Mouse (Mus musculus) neutrophil, adult 5-6 weeks (primary cell): ENCODE data around the gene Sept12. TPM values are rescaled to one million over a fixed set of nuclear protein-coding genes. Genes with fewer than 3 reads are reported as not detected.
A peak's percentile ranks its signal among the peaks of the same experiment; 100 is the strongest.

Experiments
- ATAC-seq: fragments of 151-379, 151-347 bp; 2 replicates; pipeline ENCODE4 v1.8.0; 2017; ENCODE audit warnings: mild to moderate bottlenecking, moderate TSS enrichment; ENCODE audit not compliant: insufficient number of reproducible peaks, poor library complexity, low FRiP score, severe bottlenecking; ENCODE audit errors: extremely low read depth
- total RNA-seq: library from RNA; stranded (forward); fragments of 200-1000 nt; gene quantifications from 2 replicates; pipeline ENCODE4 v1.2.3, GENCODE M21; 2017

The Sept12 gene
- total RNA-seq, 1 experiment from 2014 or later: not detected

GRCm38 (mm10) chr16:4942868-4943267 lies 54.8 kb downstream of the Sept12 start:
- ATAC-seq: no peak

DNA sequence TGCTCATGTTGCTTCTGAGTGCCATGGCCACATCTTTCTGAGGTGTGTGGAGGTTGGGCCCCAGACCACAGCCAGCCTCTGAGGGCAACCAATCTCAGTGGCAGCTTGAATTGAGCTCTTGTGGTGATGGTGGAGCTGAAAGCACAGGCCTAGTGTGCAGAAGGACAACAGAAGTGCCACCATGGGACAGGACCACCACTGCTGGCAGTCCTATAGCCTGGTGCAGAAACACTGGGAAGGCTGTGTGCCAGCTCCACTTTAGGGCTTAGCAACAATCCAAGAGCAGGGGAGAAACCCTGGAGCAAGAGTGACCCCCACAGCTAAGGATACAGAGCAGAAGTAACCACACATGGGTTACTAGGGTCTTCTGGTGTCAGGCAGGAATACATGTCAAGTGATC lies 56.6 kb downstream of the Sept12 start:
- ATAC-seq: no peak

DNA sequence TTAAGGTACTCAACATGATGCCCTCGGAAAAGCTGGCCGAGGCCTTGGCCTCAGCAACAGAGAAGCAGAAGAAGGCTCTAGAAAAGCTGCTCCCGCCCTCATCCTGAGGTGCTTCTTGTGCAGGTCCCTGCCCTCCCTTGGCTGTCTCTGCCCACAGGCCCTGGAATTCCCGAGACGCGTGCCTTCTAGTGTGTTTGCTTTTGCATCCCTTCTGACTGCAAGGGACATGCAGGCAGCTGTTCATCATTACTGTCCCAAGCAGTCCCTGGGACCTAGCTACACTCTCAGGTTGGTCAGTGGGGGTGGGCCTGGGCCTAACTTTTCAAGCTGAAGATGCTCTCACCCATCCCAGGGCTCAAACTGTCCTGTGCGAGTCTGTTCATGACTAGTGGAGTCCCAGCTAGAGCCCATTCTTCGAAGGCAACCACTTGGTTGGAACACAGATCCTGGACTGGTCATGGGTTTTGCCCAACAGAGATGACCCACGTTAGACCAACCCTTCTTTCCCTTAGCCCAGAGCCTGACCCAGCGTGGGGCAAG lies 57.3 kb downstream of the Sept12 start:
- ATAC-seq: no peak

- no peak for ATAC-seq
Observed at GRCm38 (mm10) chr16:4939412-4939811, 58.2 kb downstream of the Sept12 start.

DNA sequence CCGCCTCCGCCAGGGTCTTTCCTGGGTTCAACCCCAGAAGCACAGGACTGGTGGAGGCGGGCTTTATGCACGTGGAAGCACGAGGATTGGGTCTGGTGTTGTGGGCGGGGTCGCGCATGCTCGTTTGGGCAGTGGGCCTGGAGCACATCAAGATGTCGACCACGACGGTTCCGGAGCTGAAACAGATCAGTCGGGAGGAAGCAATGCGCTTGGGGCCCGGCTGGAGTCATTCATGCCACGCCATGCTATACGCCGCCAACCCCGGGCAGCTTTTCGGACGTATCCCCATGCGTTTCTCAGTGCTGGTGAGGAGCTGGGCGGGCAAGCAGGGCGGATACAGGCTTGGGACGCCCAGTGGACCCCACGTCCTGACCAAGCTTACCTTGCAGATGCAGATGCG lies 58.7 kb downstream of the Sept12 start:
- ATAC-seq: peak; percentile 81

DNA sequence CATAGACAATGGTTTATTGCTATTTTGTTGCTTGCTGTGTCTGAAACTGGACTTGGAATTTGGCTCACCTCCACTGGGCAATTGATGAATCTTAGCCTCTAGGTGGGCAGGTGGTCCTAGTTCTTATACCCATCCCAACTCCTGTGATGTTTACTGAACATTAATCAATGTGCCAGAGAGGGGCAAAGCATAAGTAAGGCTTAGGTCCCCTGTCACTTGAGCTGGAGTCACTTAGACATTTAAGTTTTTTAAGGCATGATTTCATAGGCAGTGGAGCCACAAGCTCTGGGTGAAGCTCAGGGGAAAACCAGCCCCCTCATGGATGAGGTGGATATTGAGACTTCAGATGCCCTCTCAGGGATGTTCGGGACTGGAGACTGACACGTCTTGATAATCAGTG lies 59.2 kb downstream of the Sept12 start, which contains the start of gene Nudt16l1:
Gene Nudt16l1 (plus strand): TSS at position 301 of the 400 bp plus-strand sequence.
- no peak for ATAC-seq

DNA sequence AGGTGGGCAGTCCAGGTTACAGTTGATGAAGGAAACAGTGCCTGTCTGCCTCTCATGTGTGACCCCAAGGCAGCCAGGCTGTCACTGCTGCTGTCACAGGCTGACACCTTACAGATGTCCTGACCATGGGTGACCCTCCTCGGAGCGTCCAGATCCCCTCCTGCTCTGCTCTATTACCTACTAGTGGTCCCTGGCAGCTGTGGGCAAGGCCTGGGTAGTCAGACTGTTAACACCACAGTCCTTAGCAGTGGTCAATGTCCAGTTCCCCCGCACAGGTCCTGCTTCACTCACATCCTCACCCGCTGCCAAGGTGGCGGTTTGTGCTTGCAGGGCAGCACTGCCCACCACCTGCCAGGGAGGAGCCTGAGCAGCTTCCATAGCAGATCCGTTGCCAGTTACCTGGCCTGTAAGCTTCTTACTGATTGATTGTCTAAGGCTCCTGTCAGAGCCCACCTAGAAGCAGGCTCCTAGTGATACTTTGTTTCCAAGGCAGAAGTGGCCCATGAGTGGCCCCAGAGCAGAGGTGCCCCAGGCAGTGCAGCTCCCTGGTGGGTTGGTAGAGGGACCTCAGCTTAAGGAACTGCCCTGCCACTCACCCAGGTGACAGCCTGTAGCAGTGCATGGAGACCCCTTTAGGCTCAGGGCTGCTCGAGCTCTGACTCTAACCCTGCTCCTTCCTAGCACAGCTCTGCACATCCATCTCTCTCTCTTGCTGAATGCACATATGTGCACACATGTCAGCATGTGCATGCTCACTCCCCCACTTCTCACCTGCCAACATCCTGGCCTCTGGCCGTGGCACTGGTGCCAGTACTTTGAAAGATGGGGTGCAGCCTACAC lies 60.1 kb downstream of the Sept12 start:
- no peak for ATAC-seq

Other genes starting within 250 kb of the Sept12 start
- gene Cdip1, start 207.6 kb downstream of the Sept12 start, total RNA-seq: 22.6 and 23.4 TPM in 2 replicates
- 0.58 and 2.6 TPM in 2 replicates for gene 4930562C15Rik, start 162.4 kb downstream of the Sept12 start, total RNA-seq
- 33.1 and 36.3 TPM in 2 replicates for gene Ubald1, start 117.5 kb downstream of the Sept12 start, total RNA-seq
- gene Mgrn1, start 111.6 kb downstream of the Sept12 start, total RNA-seq: 78.8 and 85.0 TPM in 2 replicates
- 9.9 and 17.4 TPM in 2 replicates for gene Nudt16l1, start 59.1 kb downstream of the Sept12 start, total RNA-seq
- 81.5 and 84.8 TPM in 2 replicates for gene Anks3, start 33.6 kb downstream of the Sept12 start, total RNA-seq
- gene Smim22, start 9.4 kb upstream of the Sept12 start, total RNA-seq: not detected in 2 replicates
- gene Rogdi, start 15.7 kb upstream of the Sept12 start, total RNA-seq: 50.2 and 55.1 TPM in 2 replicates
- 154 and 165 TPM in 2 replicates for gene Glyr1, start 52.0 kb upstream of the Sept12 start, total RNA-seq
- 60.3 and 61.9 TPM in 2 replicates for gene Ubn1, start 52.2 kb upstream of the Sept12 start, total RNA-seq
- gene Ppl, start 134.6 kb upstream of the Sept12 start, total RNA-seq: 1.2 and 2.2 TPM in 2 replicates
- gene Sec14l5, start 149.3 kb upstream of the Sept12 start, total RNA-seq: 0.35 and 0.37 TPM in 2 replicates
- 36.6 and 54.4 TPM in 2 replicates for gene Nagpa, start 206.2 kb upstream of the Sept12 start, total RNA-seq
- gene AU021092, start 224.4 kb upstream of the Sept12 start, total RNA-seq: not detected in 2 replicates
- 26.0 and 26.2 TPM in 2 replicates for gene Alg1, start 235.8 kb upstream of the Sept12 start, total RNA-seq